In genomic region chr5:121811485-121811931, GRCm38 (mm10) we compare ENCODE assay signal across 8 mouse cellular contexts. TPM values are rescaled to one million over a fixed set of nuclear protein-coding genes. Genes with fewer than 3 reads are reported as not detected.
DNase-seq lines count a peak whose midpoint lies in the region; ATAC-seq and TF ChIP-seq lines count a peak whose summit lies in the region.

No protein-coding gene starts in this region.

- ATAC-seq in liver, embryonic 13.5 days (ENCODE audit: low read depth), result 0 out of 2 replicates have a peak, but pooled peaks have one; percentile 16

- no peaks in the 10 kb centered on the region for H3K9me3 ChIP-seq in liver, embryonic 13.5 days (replicated peaks)

- H3K4me2 ChIP-seq in liver, embryonic 13.5 days, result no peak overlapping the region

- H3K4me1 ChIP-seq in cerebellum, adult 2 months (ENCODE audit: control insufficient read depth, insufficient read depth, low read length), result peaks cover 46% of the 10 kb centered on the region
- H3K4me1 ChIP-seq in liver, embryonic 13.5 days (replicated peaks), result peaks cover 36% of the 10 kb centered on the region

- 8% methylated on average over 5 of the region's 5 CpGs for WGBS in cerebellum, adult 2 months
- WGBS in liver, embryonic 13.5 days (ENCODE audit: insufficient replicate concordance), result 58% methylated on average over 5 of the region's 5 CpGs

- TF ChIP-seq POLR2A in cerebellum, adult 2 months (IDR thresholded peaks at IDR 0.05; ENCODE audit: borderline replicate concordance, insufficient read depth, low read length), result no peak

- no peak overlapping the region for H3K9ac ChIP-seq in liver, embryonic 13.5 days

- peak; percentile 35 for DNase-seq in cerebellum, adult 11 months
- no peak for DNase-seq in cerebellum, postnatal 4 days (ENCODE audit: low spot score in 2 of 2)
- no peak for DNase-seq in layer of hippocampus, adult 2 months (ENCODE audit: low spot score in 2 of 2)
- no peak for DNase-seq in layer of hippocampus, postnatal 25 days (ENCODE audit: extremely low spot score in 1 of 2, low spot score in 1 of 2)
- DNase-seq in cerebellum, adult 2 months, result peak; percentile 64 to 71
- DNase-seq in liver, embryonic 13.5 days, result no peak
- no peak for DNase-seq in urinary bladder, postnatal 36 days (ENCODE audit: low spot score in 2 of 2)
- no peak for DNase-seq in ovary, postnatal 10 days (ENCODE audit: low spot score)

- no peak overlapping the region for H3K4me3 ChIP-seq in layer of hippocampus, adult 2 months
- H3K4me3 ChIP-seq in cerebellum, adult 2 months (replicated peaks; ENCODE audit: insufficient read depth, low read depth, low read length), result no peak overlapping the region
- no peak overlapping the region for H3K4me3 ChIP-seq in liver, embryonic 13.5 days (replicated peaks)

- H3K27ac ChIP-seq in layer of hippocampus, adult 2 months, result peak overlapping the region; percentile 87
- H3K27ac ChIP-seq in cerebellum, adult 2 months (ENCODE audit: insufficient read depth, low read length), result peak overlapping the region; percentile 56
- H3K27ac ChIP-seq in liver, embryonic 13.5 days, result no peak overlapping the region

- no peaks in the 10 kb centered on the region for H3K27me3 ChIP-seq in cerebellum, adult 2 months (ENCODE audit: control insufficient read depth, insufficient read depth, low read length)
- no peaks in the 10 kb centered on the region for H3K27me3 ChIP-seq in liver, embryonic 13.5 days

- TF ChIP-seq CTCF in layer of hippocampus, adult 2 months (conservative IDR thresholded peaks at IDR 0.05), result no peak
- TF ChIP-seq CTCF in cerebellum, adult 2 months (IDR thresholded peaks at IDR 0.05; ENCODE audit: borderline replicate concordance, insufficient read depth, low read depth, low read length), result no peak

- peaks cover 76% of the 10 kb centered on the region for H3K36me3 ChIP-seq in liver, embryonic 13.5 days

RNA-seq across cellular contexts. Expression of gene Sh2b3, which starts 25.9 kb away (rescaled TPM):
- total RNA-seq in layer of hippocampus, adult 2 months (2021), result 10 to 100 TPM; 19.9 to 21.6 TPM
- 10 to 100 TPM; 22.0 TPM for total RNA-seq in layer of hippocampus, postnatal 25 days (2021)
- 30.8 and 31.7 TPM in 2 replicates for polyA plus RNA-seq in cerebellum, adult 2 months (2012; rRNA removed)
- 6.1 TPM in 2 replicates for polyA plus RNA-seq in liver, embryonic 13.5 days (2015; fragmentation: Nextera tagmentation; extraction: Ambion mirVana)

RNA-seq across cellular contexts. Expression of gene Pheta1, which starts 37.3 kb away (rescaled TPM):
- total RNA-seq in layer of hippocampus, adult 2 months (2021), result 1 to 10 TPM; 8.3 to 8.8 TPM
- 10 to 100 TPM in 1 of 2 experiments, 1 to 10 TPM in 1; 7.8 to 10.2 TPM for total RNA-seq in layer of hippocampus, postnatal 25 days (2021)
- polyA plus RNA-seq in cerebellum, adult 2 months (2012; rRNA removed), result 17.6 and 19.0 TPM in 2 replicates
- polyA plus RNA-seq in liver, embryonic 13.5 days (2015; fragmentation: Nextera tagmentation; extraction: Ambion mirVana), result 3.7 and 4.0 TPM in 2 replicates

Comparison
In these comparisons a context has a peak if more than half of its experiments do, and no peak if none do; other contexts are left out.
1. DNase-seq: peak in cerebellum, adult 11 months (single experiment) and cerebellum, adult 2 months (2 of 2); none in cerebellum, postnatal 4 days (0 of 2), layer of hippocampus, adult 2 months (0 of 2), layer of hippocampus, postnatal 25 days (0 of 2), liver, embryonic 13.5 days (single experiment), urinary bladder, postnatal 36 days (0 of 2) and ovary, postnatal 10 days (single experiment).